Mouse (Mus musculus) thymus, postnatal 10 days (tissue): ENCODE results near the gene Fastkd5.
A peak's percentile ranks its signal among the peaks of the same experiment; 100 is the strongest.

Experiments used
- DNase-seq, 2 experiments: peaks; one replicate each; pipeline ENCODE4 v3.0.0; 2021; ENCODE audit warnings: low spot score in 2 of 2

Gene Fastkd5

DNA sequence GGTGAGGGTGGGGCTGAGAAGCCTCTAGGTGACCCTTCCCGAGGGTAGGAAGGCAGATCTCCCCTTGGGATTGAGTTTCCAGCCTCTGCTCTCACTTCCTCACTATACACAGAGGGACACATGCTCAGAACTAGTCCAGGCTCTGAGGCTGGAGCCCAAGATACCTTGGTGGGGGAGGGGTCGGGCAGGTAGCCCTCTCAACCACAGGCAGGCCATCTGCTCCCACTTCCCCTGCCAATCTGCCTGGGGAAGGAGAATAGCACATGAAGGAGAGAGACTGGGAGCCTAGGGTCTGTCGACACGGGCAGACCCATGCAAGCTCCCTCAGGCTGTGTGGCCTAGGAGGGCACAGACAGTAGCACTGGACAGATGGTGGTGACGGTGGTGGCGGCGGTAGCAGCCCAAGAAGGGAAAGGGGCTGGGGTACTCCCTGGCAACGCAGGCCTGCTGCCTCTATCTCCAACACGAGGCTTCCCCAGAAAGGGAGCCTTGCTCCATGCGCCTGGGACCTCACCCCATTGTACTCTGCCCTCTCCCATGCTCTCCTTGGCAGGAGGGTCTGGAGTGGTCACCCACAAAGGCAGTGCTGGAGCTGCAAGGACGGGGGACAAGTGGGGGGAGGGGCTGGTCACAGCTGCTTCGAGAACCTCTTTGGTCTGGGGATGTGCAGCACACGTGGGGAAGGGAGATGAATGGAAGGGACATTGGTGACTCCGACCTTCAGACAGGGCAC is 4.3 kb upstream of the Fastkd5 start:
- DNase-seq, result no peak

- DNase-seq, result no peak
Observed at GRCm38 (mm10) chr2:130632887-130633675, 3.3 kb upstream of the Fastkd5 start.

DNA sequence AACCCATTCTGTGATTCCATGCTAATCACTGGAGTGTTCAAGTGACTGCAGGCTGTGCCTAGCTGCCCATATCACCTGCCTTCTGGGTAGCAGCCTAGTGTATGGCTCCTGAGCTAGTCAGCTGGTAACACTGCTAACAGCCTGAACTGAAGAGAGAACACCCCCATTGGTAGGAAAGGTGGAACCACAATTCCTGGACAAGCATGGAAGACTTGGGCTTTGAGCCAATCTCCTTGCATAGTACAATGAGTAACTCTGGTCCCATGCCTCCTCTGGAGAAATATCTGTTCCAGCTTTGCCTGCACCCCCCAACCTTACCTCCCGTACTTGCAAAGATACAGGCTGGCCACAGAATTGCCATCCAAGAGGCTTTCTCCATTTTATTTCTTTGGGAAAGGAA is 2.6 kb upstream of the Fastkd5 start:
- no peak for DNase-seq

GRCm38 (mm10) chr2:130629080-130629838 is 568 bp downstream of the Fastkd5 start:
- DNase-seq, result no peak

GRCm38 (mm10) chr2:130628424-130628823 is 1.4 kb downstream of the Fastkd5 start:
- DNase-seq, result no peak

- DNase-seq, result no peak
Observed at GRCm38 (mm10) chr2:130618972-130619371, 10.9 kb downstream of the Fastkd5 start.

DNA sequence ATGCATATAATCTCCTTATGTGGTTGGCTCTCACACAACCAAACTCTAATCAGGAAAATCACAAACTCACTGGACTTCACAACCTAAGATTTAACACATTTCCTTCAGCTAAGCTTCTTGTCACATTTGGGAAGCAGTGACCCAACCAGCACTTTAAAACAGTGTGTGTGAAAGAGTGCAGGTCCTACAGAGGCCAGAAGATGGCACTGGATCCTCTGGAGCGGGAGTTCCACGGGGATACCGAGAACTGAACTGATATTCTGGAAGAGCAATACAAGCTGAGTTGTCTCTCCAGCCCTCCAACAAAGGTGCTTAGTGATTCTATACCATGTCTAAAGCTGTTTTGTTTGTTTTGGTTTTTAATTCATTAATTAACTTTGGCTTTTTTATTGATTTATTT is 16.7 kb downstream of the Fastkd5 start:
- DNase-seq, result no peak

- DNase-seq, result no peak
Observed at GRCm38 (mm10) chr2:130602195-130602594, 27.6 kb downstream of the Fastkd5 start.

GRCm38 (mm10) chr2:130598399-130598798 is 31.4 kb downstream of the Fastkd5 start:
- DNase-seq, result no peak

- DNase-seq, result no peak
Observed at GRCm38 (mm10) chr2:130597601-130598010, 32.2 kb downstream of the Fastkd5 start.

GRCm38 (mm10) chr2:130595596-130595995 is 34.2 kb downstream of the Fastkd5 start:
- no peak for DNase-seq

DNA sequence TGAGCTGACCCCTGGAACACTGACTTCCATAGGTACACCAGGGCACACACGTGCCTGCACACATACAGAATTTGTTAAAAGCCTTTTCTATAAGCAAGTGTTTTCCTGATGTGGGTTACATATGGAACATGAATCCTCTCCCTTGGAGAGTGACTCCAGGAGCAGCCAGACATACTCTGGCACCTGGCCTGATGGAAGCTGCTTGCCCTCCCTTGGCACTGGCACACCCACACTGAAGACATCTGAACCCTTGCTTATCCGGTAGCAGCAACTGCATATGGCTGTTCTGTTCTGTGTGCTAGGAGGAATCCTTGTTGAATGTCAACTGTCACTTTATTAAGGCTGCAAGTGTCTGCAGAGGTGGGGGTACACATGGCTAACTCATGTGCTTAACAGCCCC is 38.8 kb downstream of the Fastkd5 start:
- no peak for DNase-seq

GRCm38 (mm10) chr2:130589761-130590160 is 40.1 kb downstream of the Fastkd5 start:
- no peak for DNase-seq

DNA sequence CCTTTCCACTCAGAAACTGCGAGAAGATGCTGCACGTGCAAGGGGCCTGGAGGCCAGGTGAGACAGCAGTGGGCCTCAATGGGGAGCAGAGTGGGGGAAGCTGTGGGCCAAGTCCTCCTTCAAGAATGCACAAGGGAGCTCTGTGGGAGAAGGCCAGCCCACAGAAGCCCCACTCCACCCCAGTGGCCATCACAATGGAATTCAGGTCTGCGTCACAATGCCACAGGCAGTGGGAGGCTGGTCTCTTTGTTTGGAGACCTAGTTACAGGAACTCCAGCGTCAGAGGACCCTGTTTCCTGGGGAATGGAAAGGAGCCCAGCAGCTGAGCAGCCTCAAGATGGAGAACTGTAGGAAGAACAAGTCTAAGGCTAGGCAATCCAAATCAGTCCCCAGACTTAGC is 40.7 kb downstream of the Fastkd5 start:
- no peak for DNase-seq

DNA sequence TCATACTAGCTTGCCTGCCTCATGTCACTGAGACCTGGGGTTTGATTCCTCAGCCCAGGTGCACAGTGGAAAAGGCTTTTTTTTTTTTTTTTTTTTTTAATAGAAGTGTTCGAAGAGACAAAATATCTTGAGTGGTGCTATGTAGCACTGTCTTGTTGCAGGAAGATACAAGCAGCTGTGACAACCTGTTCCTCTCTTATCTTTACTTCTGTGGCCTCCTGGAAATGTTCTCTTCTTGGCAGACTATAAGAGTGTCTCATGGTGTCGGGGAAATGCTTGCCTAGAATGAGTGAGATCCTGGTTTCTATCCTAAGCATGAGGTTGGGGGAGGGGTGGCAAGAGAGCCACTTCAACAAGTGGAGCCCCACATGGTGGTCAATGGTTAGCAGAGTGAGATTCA is 41.5 kb downstream of the Fastkd5 start:
- DNase-seq, result no peak

- DNase-seq, result no peak
Observed at GRCm38 (mm10) chr2:130586016-130586415, 43.8 kb downstream of the Fastkd5 start.

GRCm38 (mm10) chr2:130583902-130584560 is 45.8 kb downstream of the Fastkd5 start:
- DNase-seq, result no peak

- no peak for DNase-seq
Observed at GRCm38 (mm10) chr2:130582552-130582951, 47.3 kb downstream of the Fastkd5 start, which contains the start of gene Avp. Gene Avp (minus strand): TSS chr2:130582554.

- DNase-seq, result no peak
Observed at GRCm38 (mm10) chr2:130581201-130581600, 48.6 kb downstream of the Fastkd5 start.

DNA sequence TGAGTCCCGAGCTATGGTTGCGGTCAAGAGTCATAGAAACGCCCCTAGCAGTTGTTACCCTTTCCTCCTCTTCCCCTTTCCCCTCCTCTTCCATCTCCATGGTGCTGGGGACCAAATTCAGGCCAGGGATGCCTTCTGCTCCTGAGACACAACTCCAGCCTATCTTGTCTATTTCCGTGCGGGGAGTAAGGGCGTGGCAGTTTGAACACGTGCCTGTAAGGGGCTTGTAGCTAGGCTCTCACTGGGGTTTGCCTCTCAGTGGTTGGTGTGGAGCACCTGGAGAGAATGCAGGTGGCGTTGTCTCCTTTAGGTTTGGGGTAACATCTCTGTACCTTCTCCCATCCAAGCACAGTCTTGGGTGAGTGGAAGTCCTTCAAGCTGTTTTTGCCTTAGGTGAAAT is 50.0 kb downstream of the Fastkd5 start:
- DNase-seq, result no peak

DNA sequence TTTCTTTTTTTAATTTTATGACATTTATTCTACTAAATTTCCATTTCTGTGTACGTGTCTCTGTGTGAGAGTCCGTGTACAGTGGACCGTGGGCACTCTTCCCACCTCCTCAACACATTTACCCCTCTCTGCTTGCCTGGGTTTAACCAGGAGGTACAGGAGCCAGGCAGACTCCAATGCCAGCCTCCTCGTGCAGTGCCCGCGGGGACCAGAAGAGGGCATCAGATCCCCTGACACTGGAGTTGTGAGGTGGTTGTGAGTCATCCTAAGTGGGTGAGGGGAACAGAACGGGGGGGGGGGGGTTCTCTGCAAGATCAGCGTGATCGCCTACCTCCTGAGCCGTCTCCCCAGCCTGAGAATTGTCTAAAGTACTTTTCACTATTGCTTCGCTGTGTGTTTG is 51.7 kb downstream of the Fastkd5 start:
- DNase-seq, result peak; percentile 42 to 67

DNA sequence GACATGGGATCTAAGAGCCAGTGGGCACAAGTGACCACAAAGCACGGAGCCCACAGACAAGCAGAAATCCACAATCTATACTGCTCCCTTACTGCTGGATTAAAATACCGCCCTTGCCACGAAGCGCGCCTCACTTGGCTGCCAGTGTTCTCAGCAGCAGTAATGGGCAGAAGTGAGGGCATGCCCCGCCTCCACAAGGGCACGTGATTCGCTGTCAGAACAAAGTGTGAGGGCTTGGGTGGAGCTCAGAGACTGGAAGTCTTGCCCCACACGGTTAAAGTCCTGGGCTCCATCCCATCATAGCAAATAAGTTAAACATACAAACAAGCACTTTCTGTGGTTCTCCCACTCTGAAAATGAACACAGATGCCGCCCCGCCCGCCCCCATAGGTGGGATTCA is 52.2 kb downstream of the Fastkd5 start:
- peak; percentile 21 to 23 for DNase-seq
